In the genomic region with DNA sequence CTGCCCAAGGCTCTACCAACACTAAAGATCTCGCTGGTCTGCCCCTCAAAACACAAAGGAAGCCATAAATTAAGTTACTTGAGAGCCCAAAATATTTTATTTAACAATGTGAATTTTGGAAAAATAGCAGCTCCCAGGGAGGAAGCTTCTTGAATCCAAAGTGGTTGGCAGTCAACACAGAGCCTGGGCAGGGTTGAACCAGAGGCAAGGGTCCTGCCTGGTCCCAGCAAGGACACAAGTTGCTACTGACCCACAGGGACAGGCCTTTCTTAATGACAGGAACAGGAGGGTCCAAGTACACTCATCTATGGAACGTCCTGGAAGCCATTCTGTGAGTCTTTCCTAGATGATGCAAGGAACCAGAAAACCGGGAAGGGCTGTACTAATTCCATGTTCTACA, we compare ENCODE assay signal across 8 mouse cellular contexts. TPM values are rescaled to one million over a fixed set of nuclear protein-coding genes. Genes with fewer than 3 reads are reported as not detected.
A peak's percentile ranks its signal among the peaks of the same experiment; 100 is the strongest.
DNase-seq lines count a peak whose midpoint lies in the region; ATAC-seq and TF ChIP-seq lines count a peak whose summit lies in the region.

No protein-coding gene starts in this region.

- H3K9ac ChIP-seq in neural tube, embryonic 13.5 days, result no peak overlapping the region

- 61% methylated on average over 3 of the region's 3 CpGs for WGBS in limb, embryonic 10.5 days
- WGBS in neural tube, embryonic 13.5 days, result 59% methylated on average over 3 of the region's 3 CpGs

- peak overlapping the region; percentile 99 for H3K4me3 ChIP-seq in layer of hippocampus, adult 2 months
- peak overlapping the region; percentile 79 for H3K4me3 ChIP-seq in limb, embryonic 10.5 days
- H3K4me3 ChIP-seq in neural tube, embryonic 13.5 days, result peak overlapping the region; percentile 94

- ATAC-seq in erythroid progenitor cell, adult 5-6 weeks (replicated peaks; ENCODE audit: low FRiP score, poor library complexity, severe bottlenecking), result peak; percentile 20
- ATAC-seq in neural tube, embryonic 13.5 days (ENCODE audit: low read depth), result peak; percentile 34; the same call in 1 of the 2 replicates

- peaks cover 35% of the 10 kb centered on the region for H3K4me1 ChIP-seq in limb, embryonic 10.5 days
- peaks cover 45% of the 10 kb centered on the region for H3K4me1 ChIP-seq in neural tube, embryonic 13.5 days (replicated peaks)

- H3K36me3 ChIP-seq in limb, embryonic 10.5 days, result peaks cover 83% of the 10 kb centered on the region
- H3K36me3 ChIP-seq in neural tube, embryonic 13.5 days, result peaks cover 50% of the 10 kb centered on the region

- peak overlapping the region; percentile 99 for H3K4me2 ChIP-seq in neural tube, embryonic 13.5 days

- no peak for DNase-seq in layer of hippocampus, adult 2 months (ENCODE audit: low spot score in 2 of 2)
- DNase-seq in layer of hippocampus, postnatal 10 days (ENCODE audit: low spot score in 2 of 2), result no peak
- no peak for DNase-seq in limb, embryonic 10.5 days (ENCODE audit: low spot score)
- no peak for DNase-seq in thymus, postnatal 10 days (ENCODE audit: low spot score in 2 of 2)
- no peak for DNase-seq in spleen, postnatal 4 days (ENCODE audit: low spot score in 2 of 2)
- no peak for DNase-seq in lung, postnatal 14 days

- peak overlapping the region; percentile 96 for H3K27ac ChIP-seq in layer of hippocampus, adult 2 months
- peak overlapping the region; percentile 95; the same call in 1 of the 2 replicates for H3K27ac ChIP-seq in limb, embryonic 10.5 days
- H3K27ac ChIP-seq in neural tube, embryonic 13.5 days (replicated peaks), result no peak overlapping the region

- H3K27me3 ChIP-seq in limb, embryonic 10.5 days (ENCODE audit: low read depth, poor library complexity, severe bottlenecking), result no peaks in the 10 kb centered on the region
- H3K27me3 ChIP-seq in neural tube, embryonic 13.5 days, result no peaks in the 10 kb centered on the region

- TF ChIP-seq CTCF in layer of hippocampus, adult 2 months (conservative IDR thresholded peaks at IDR 0.05), result no peak

- no peaks in the 10 kb centered on the region for H3K9me3 ChIP-seq in limb, embryonic 10.5 days (replicated peaks)
- H3K9me3 ChIP-seq in neural tube, embryonic 13.5 days, result no peaks in the 10 kb centered on the region

RNA-seq across cellular contexts. Expression of a gene that starts 0.4 kb away (rescaled TPM):
- total RNA-seq in layer of hippocampus, adult 2 months (2021), result 10 to 100 TPM; 22.2 to 25.1 TPM
- 10 to 100 TPM; 17.2 to 21.0 TPM for total RNA-seq in layer of hippocampus, postnatal 10 days (2021)
- 13.7 and 22.2 TPM in 2 replicates for total RNA-seq in erythroid progenitor cell, adult 5-6 weeks (2015; ENCODE audit: low replicate concordance)
- 12.3 and 26.5 TPM in 2 replicates for total RNA-seq in erythroid progenitor cell, adult 5-6 weeks (2017; ENCODE audit: low replicate concordance)
- 30.6 and 35.3 TPM in 2 replicates for polyA plus RNA-seq in limb, embryonic 10.5 days (2016; fragmentation: Nextera tagmentation; extraction: Ambion mirVana)
- 24.6 and 25.5 TPM in 2 replicates for polyA plus RNA-seq in neural tube, embryonic 13.5 days (2015; fragmentation: Nextera tagmentation; extraction: Ambion mirVana)

RNA-seq across cellular contexts. Expression of a gene that starts 20.2 kb away (rescaled TPM):
- 100 to 1,000 TPM in 1 of 2 experiments, 10 to 100 TPM in 1; 89.2 to 100 TPM for total RNA-seq in layer of hippocampus, adult 2 months (2021)
- total RNA-seq in layer of hippocampus, postnatal 10 days (2021), result 100 to 1,000 TPM; 111 to 112 TPM
- 18.9 and 35.7 TPM in 2 replicates for total RNA-seq in erythroid progenitor cell, adult 5-6 weeks (2015; ENCODE audit: low replicate concordance)
- total RNA-seq in erythroid progenitor cell, adult 5-6 weeks (2017; ENCODE audit: low replicate concordance), result 28.9 and 34.4 TPM in 2 replicates
- polyA plus RNA-seq in limb, embryonic 10.5 days (2016; fragmentation: Nextera tagmentation; extraction: Ambion mirVana), result 142 and 149 TPM in 2 replicates
- 96.5 and 97.6 TPM in 2 replicates for polyA plus RNA-seq in neural tube, embryonic 13.5 days (2015; fragmentation: Nextera tagmentation; extraction: Ambion mirVana)

RNA-seq across cellular contexts. Expression of a gene that starts 20.2 kb away (rescaled TPM):
- total RNA-seq in layer of hippocampus, adult 2 months (2021), result 100 to 1,000 TPM; 159 to 168 TPM
- 100 to 1,000 TPM; 176 TPM for total RNA-seq in layer of hippocampus, postnatal 10 days (2021)
- 35.7 and 40.7 TPM in 2 replicates for total RNA-seq in erythroid progenitor cell, adult 5-6 weeks (2015; ENCODE audit: low replicate concordance)
- 43.7 and 51.0 TPM in 2 replicates for total RNA-seq in erythroid progenitor cell, adult 5-6 weeks (2017; ENCODE audit: low replicate concordance)
- 127 and 148 TPM in 2 replicates for polyA plus RNA-seq in limb, embryonic 10.5 days (2016; fragmentation: Nextera tagmentation; extraction: Ambion mirVana)
- 158 and 164 TPM in 2 replicates for polyA plus RNA-seq in neural tube, embryonic 13.5 days (2015; fragmentation: Nextera tagmentation; extraction: Ambion mirVana)

RNA-seq across cellular contexts. Expression of a gene that starts 28.9 kb away (rescaled TPM):
- 10 to 100 TPM; 72.5 to 88.9 TPM for total RNA-seq in layer of hippocampus, adult 2 months (2021)
- 10 to 100 TPM; 80.5 to 89.7 TPM for total RNA-seq in layer of hippocampus, postnatal 10 days (2021)
- 1.3 and 3.2 TPM in 2 replicates for total RNA-seq in erythroid progenitor cell, adult 5-6 weeks (2015; ENCODE audit: low replicate concordance)
- 10.5 and 13.2 TPM in 2 replicates for total RNA-seq in erythroid progenitor cell, adult 5-6 weeks (2017; ENCODE audit: low replicate concordance)
- polyA plus RNA-seq in limb, embryonic 10.5 days (2016; fragmentation: Nextera tagmentation; extraction: Ambion mirVana), result 41.4 and 42.1 TPM in 2 replicates
- polyA plus RNA-seq in neural tube, embryonic 13.5 days (2015; fragmentation: Nextera tagmentation; extraction: Ambion mirVana), result 25.4 and 26.8 TPM in 2 replicates

RNA-seq across cellular contexts. Expression of a gene that starts 35.7 kb away (rescaled TPM):
- 10 to 100 TPM; 49.3 to 51.3 TPM for total RNA-seq in layer of hippocampus, adult 2 months (2021)
- total RNA-seq in layer of hippocampus, postnatal 10 days (2021), result 10 to 100 TPM; 43.9 to 46.1 TPM
- total RNA-seq in erythroid progenitor cell, adult 5-6 weeks (2015; ENCODE audit: low replicate concordance), result 13.0 TPM in 2 replicates
- 7.3 and 15.7 TPM in 2 replicates for total RNA-seq in erythroid progenitor cell, adult 5-6 weeks (2017; ENCODE audit: low replicate concordance)
- 29.4 and 37.1 TPM in 2 replicates for polyA plus RNA-seq in limb, embryonic 10.5 days (2016; fragmentation: Nextera tagmentation; extraction: Ambion mirVana)
- 18.4 and 20.7 TPM in 2 replicates for polyA plus RNA-seq in neural tube, embryonic 13.5 days (2015; fragmentation: Nextera tagmentation; extraction: Ambion mirVana)
